Mouse (Mus musculus) small intestine, adult 2 months (tissue): ENCODE measurements at regions not wholly inside any gene's neighbourhood (a gene's known extent, or its start where the extent isn't known, plus 50 kb on each side); places are given as distances from the start of the nearest gene placed in this dataset.

Experiments
- CTCF ChIP-seq: fragments of 200-500 bp; IDR thresholded peaks from 2 replicates; pipeline ENCODE4 v1.5.1; 2012; ENCODE audit warnings: low read depth, mild to moderate bottlenecking, control low read depth, inconsistent platforms, low read length, moderate library complexity, mixed read lengths; ENCODE audit not compliant: insufficient replicate concordance, insufficient read length; ENCODE audit errors: extremely low read depth
- POLR2A ChIP-seq: fragments of 200-500 bp; IDR thresholded peaks from 2 replicates; pipeline ENCODE4 v1.6.1; 2012; ENCODE audit warnings: low read depth, mild to moderate bottlenecking, control low read depth, inconsistent platforms, low read length, moderate library complexity

GRCm38 (mm10) chr11:94872921-94873320 is 63.1 kb upstream of the Col1a1 start:
- TF ChIP-seq CTCF = no peak
- TF ChIP-seq POLR2A = no peak
